Comparison of ENCODE assay signal across 25 mouse cellular contexts in the genomic region with DNA sequence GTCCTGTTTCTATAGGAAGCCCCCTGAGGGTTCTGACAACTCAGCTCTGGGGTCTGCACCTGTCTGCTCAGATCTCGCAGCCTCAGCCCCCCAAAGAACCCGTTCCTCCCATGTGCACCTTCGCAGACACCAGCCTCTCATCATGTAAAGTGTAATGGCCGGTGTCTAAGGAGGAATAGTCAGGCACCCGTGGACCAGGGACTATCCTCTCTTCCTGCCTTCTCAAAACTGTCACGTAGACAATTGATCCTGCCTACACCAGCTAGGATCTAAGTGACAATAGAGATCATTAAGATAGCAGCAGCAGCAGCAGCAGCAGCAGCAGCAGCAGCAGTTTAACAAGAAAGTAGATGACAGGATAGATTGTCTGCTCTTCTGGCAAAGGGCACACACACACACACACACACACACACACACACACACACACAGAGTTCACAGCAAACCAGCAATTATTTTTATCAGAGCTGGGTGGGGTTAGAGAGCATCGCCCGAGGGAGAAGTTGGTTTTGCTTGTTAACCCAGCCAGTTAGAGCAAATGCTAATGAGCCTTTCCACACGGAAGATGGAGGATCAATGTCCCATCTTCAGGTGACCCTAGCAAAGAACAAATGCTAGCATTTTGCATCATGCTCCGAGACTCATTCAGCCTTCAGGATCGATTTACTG.
DNase-seq lines count a peak whose midpoint lies in the region; ATAC-seq and TF ChIP-seq lines count a peak whose summit lies in the region.
"Had no signal": no experiment of that assay in that cellular context is flagged by ENCODE, and none has a peak within 500 bp of the region (broad histone marks: within the 10 kb centered on the region; RNA-seq: fewer than 3 reads in every experiment).

No protein-coding gene starts in this region.

- no peak for DNase-seq in neural tube, embryonic 10.5 days (ENCODE audit: extremely low spot score, low spot score)
- no peak for DNase-seq in midbrain, embryonic 11.5 days (ENCODE audit: low spot score, missing footprints)
- no peak for DNase-seq in layer of hippocampus, adult 9-11 months
- no peak for DNase-seq in left cerebral cortex, postnatal 14 days (ENCODE audit: low spot score in 2 of 2)
- DNase-seq: adrenal gland, postnatal 36 days; cerebellum, adult 11 months; cerebellum, postnatal 14 days; gastrocnemius, postnatal 10 days; kidney, adult 9 months; kidney, postnatal 14 days; liver, postnatal 0 days; right cerebral cortex, postnatal 14 days; thymus, postnatal 25 days had no signal

- no peaks in the 10 kb centered on the region for H3K36me3 ChIP-seq in forebrain, embryonic 12.5 days (replicated peaks)
- H3K36me3 ChIP-seq in forebrain, embryonic 15.5 days, result no peaks in the 10 kb centered on the region
- H3K36me3 ChIP-seq in neural tube, embryonic 13.5 days, result no peaks in the 10 kb centered on the region
- H3K36me3 ChIP-seq in midbrain, embryonic 11.5 days (ENCODE audit: control insufficient read depth, insufficient read depth, low read length), result no peaks in the 10 kb centered on the region
- H3K36me3 ChIP-seq in myocyte (ENCODE audit: control insufficient read depth, insufficient read depth), result no peaks in the 10 kb centered on the region
- H3K36me3 ChIP-seq: limb, embryonic 12.5 days; neural tube, embryonic 12.5 days had no signal

- H3K4me3 ChIP-seq in forebrain, embryonic 12.5 days (replicated peaks), result no peak overlapping the region
- H3K4me3 ChIP-seq in forebrain, embryonic 15.5 days, result no peak overlapping the region
- H3K4me3 ChIP-seq in neural tube, embryonic 13.5 days, result no peak overlapping the region
- H3K4me3 ChIP-seq in midbrain, embryonic 11.5 days (ENCODE audit: low read depth, low read length), result no peak overlapping the region
- peak overlapping the region; percentile 22 for H3K4me3 ChIP-seq in myocyte
- H3K4me3 ChIP-seq: forebrain, embryonic 13.5 days; limb, embryonic 12.5 days; neural tube, embryonic 12.5 days had no signal

- H3ac ChIP-seq in myocyte (ENCODE audit: control insufficient read depth, insufficient read length), result no peak overlapping the region

- intact Hi-C loops in left cerebral cortex, postnatal 14 days (cut with DNase I), result no loop called here

- no peaks in the 10 kb centered on the region for H3K79me2 ChIP-seq in myocyte (ENCODE audit: control insufficient read depth, insufficient read depth)

- peaks cover 8% of the 10 kb centered on the region for H3K4me1 ChIP-seq in forebrain, embryonic 12.5 days
- peaks cover 6% of the 10 kb centered on the region; the same call in 1 of the 2 replicates for H3K4me1 ChIP-seq in forebrain, embryonic 15.5 days
- peaks cover 16% of the 10 kb centered on the region for H3K4me1 ChIP-seq in neural tube, embryonic 13.5 days (replicated peaks)
- H3K4me1 ChIP-seq in midbrain, embryonic 11.5 days (ENCODE audit: control insufficient read depth, insufficient read depth, low read length), result peaks cover 2% of the 10 kb centered on the region; the same call in 1 of the 2 replicates
- H3K4me1 ChIP-seq: limb, embryonic 12.5 days had no signal

- no peak for TF ChIP-seq POLR2A in myocyte (IDR thresholded peaks at IDR 0.05; ENCODE audit: insufficient read length, low read depth)

- ATAC-seq in forebrain, embryonic 12.5 days (ENCODE audit: low FRiP score), result 0 out of 2 replicates have a peak, but pooled peaks have one; percentile 27
- no peak for ATAC-seq in forebrain, embryonic 15.5 days (replicated peaks)
- no peak for ATAC-seq in neural tube, embryonic 13.5 days (ENCODE audit: low read depth)
- ATAC-seq in midbrain, embryonic 11.5 days (ENCODE audit: low FRiP score), result peak; percentile 50; the same call in 1 of the 2 replicates
- ATAC-seq: CD4-positive, CD25-positive, alpha-beta regulatory T cell, adult 4 months; forebrain, embryonic 13.5 days; intestine, embryonic 16.5 days; liver, postnatal 0 days; lung, postnatal 0 days had no signal

- peaks cover 5% of the 10 kb centered on the region; the same call in 1 of the 2 replicates for H3K27me3 ChIP-seq in forebrain, embryonic 12.5 days
- no peaks in the 10 kb centered on the region for H3K27me3 ChIP-seq in forebrain, embryonic 15.5 days
- H3K27me3 ChIP-seq in neural tube, embryonic 13.5 days, result no peaks in the 10 kb centered on the region
- no peaks in the 10 kb centered on the region for H3K27me3 ChIP-seq in midbrain, embryonic 11.5 days (ENCODE audit: control insufficient read depth, insufficient read depth, low read length)
- H3K27me3 ChIP-seq in myocyte (ENCODE audit: control insufficient read depth, insufficient read depth, insufficient read length), result no peaks in the 10 kb centered on the region
- H3K27me3 ChIP-seq: forebrain, embryonic 13.5 days; limb, embryonic 12.5 days; neural tube, embryonic 12.5 days had no signal

- no peaks in the 10 kb centered on the region for H3K9me3 ChIP-seq in forebrain, embryonic 12.5 days
- H3K9me3 ChIP-seq in forebrain, embryonic 15.5 days, result no peaks in the 10 kb centered on the region
- no peaks in the 10 kb centered on the region for H3K9me3 ChIP-seq in neural tube, embryonic 13.5 days
- H3K9me3 ChIP-seq in midbrain, embryonic 11.5 days (ENCODE audit: control insufficient read depth, low read length), result no peaks in the 10 kb centered on the region
- H3K9me3 ChIP-seq: forebrain, embryonic 13.5 days; limb, embryonic 12.5 days; neural tube, embryonic 12.5 days had no signal

- no peak overlapping the region for H3K9ac ChIP-seq in forebrain, embryonic 12.5 days
- no peak overlapping the region for H3K9ac ChIP-seq in forebrain, embryonic 15.5 days (replicated peaks)
- H3K9ac ChIP-seq in neural tube, embryonic 13.5 days, result no peak overlapping the region
- no peak overlapping the region for H3K9ac ChIP-seq in midbrain, embryonic 11.5 days (ENCODE audit: low read length)
- H3K9ac ChIP-seq: forebrain, embryonic 13.5 days; limb, embryonic 12.5 days; liver, postnatal 0 days; neural tube, embryonic 12.5 days had no signal

- H3K27ac ChIP-seq in forebrain, embryonic 12.5 days, result 0 out of 2 replicates have a peak overlapping the region, but pooled peaks have one; percentile 5
- H3K27ac ChIP-seq in forebrain, embryonic 15.5 days (replicated peaks), result no peak overlapping the region
- peak overlapping the region; percentile 28; the same call in 1 of the 2 replicates for H3K27ac ChIP-seq in neural tube, embryonic 13.5 days (replicated peaks)
- peak overlapping the region; percentile 48; the same call in 1 of the 2 replicates for H3K27ac ChIP-seq in midbrain, embryonic 11.5 days (ENCODE audit: low read depth, low read length)
- H3K27ac ChIP-seq: forebrain, embryonic 13.5 days; limb, embryonic 12.5 days; neural tube, embryonic 12.5 days had no signal

- WGBS in forebrain, embryonic 12.5 days, result 52% methylated on average over 11 of the region's 11 CpGs
- 48% methylated on average over 11 of the region's 11 CpGs for WGBS in forebrain, embryonic 15.5 days
- 48% methylated on average over 11 of the region's 11 CpGs for WGBS in neural tube, embryonic 13.5 days
- 66% methylated on average over 11 of the region's 11 CpGs for WGBS in midbrain, embryonic 11.5 days

- H3K4me2 ChIP-seq in forebrain, embryonic 12.5 days, result no peak overlapping the region
- H3K4me2 ChIP-seq in forebrain, embryonic 15.5 days (replicated peaks), result no peak overlapping the region
- peak overlapping the region; percentile 2; the same call in 1 of the 2 replicates for H3K4me2 ChIP-seq in neural tube, embryonic 13.5 days
- no peak overlapping the region for H3K4me2 ChIP-seq in midbrain, embryonic 11.5 days
- H3K4me2 ChIP-seq in myocyte (ENCODE audit: low read depth), result peak overlapping the region; percentile 33
- H3K4me2 ChIP-seq: forebrain, embryonic 13.5 days; heart, embryonic 11.5 days; limb, embryonic 12.5 days; liver, embryonic 11.5 days; neural tube, embryonic 12.5 days had no signal

TF ChIP-seq in myocyte, 11 proteins besides CTCF, POLR2A, EP300 and RAD21:
- no peak for TF ChIP-seq TCF12 (IDR thresholded peaks at IDR 0.05; ENCODE audit: insufficient read depth, poor library complexity, severe bottlenecking)
- TF ChIP-seq CEBPB (IDR thresholded peaks at IDR 0.05; ENCODE audit: insufficient read depth, poor library complexity, severe bottlenecking), result no peak
- no peak for TF ChIP-seq MAX (IDR thresholded peaks at IDR 0.05; ENCODE audit: low read depth)
- TF ChIP-seq SRF (IDR thresholded peaks at IDR 0.05; ENCODE audit: control insufficient read depth, insufficient read length, low read depth), result no peak
- TF ChIP-seq E2F4 (IDR thresholded peaks at IDR 0.05; ENCODE audit: insufficient read depth), result no peak
- no peak for TF ChIP-seq MYOG (IDR thresholded peaks at IDR 0.05; ENCODE audit: control insufficient read depth in 1 of 3, insufficient read depth in 1 of 3, insufficient read length in 2 of 3, low read depth in 2 of 3)
- no peak for TF ChIP-seq USF1 (IDR thresholded peaks at IDR 0.05; ENCODE audit: low read depth)
- no peak for TF ChIP-seq REST (IDR thresholded peaks at IDR 0.05; ENCODE audit: insufficient read depth, insufficient read length)
- TF ChIP-seq TCF3 (IDR thresholded peaks at IDR 0.05; ENCODE audit: insufficient read length, low read depth), result no peak
- TF ChIP-seq POLR2AphosphoS2 (IDR thresholded peaks at IDR 0.05; ENCODE audit: insufficient read length, low read depth), result no peak

Comparison
In these comparisons a context has a peak if more than half of its experiments do, and no peak if none do; other contexts are left out.
1. ATAC-seq: peak in forebrain, embryonic 12.5 days (single experiment) and midbrain, embryonic 11.5 days (single experiment); none in forebrain, embryonic 15.5 days (single experiment) and neural tube, embryonic 13.5 days (single experiment).
2. H3K4me2 ChIP-seq: peak in neural tube, embryonic 13.5 days (single experiment) and myocyte (single experiment); none in forebrain, embryonic 12.5 days (single experiment), forebrain, embryonic 15.5 days (single experiment) and midbrain, embryonic 11.5 days (single experiment).